Mouse (Mus musculus) urinary bladder, postnatal 4 days (tissue): Measurements from ENCODE around the gene Znrf3.

Experiments
- DNase-seq, 2 experiments: peaks; one replicate each; pipeline ENCODE4 v3.0.0; 2021 to 2022; ENCODE audit warnings: low spot score in 2 of 2

Gene Znrf3

GRCm38 (mm10) chr11:5271274-5272065 is 173.2 kb downstream of the Znrf3 start:
- DNase-seq, result no peak

- no peak for DNase-seq
These were observed 174.7 kb downstream of the Znrf3 start for GRCm38 (mm10) chr11:5269846-5270461.

- DNase-seq, result no peak
These were observed 178.9 kb downstream of the Znrf3 start for GRCm38 (mm10) chr11:5265764-5266163.

GRCm38 (mm10) chr11:5263078-5263730 is 181.4 kb downstream of the Znrf3 start:
- peak in 1 of 2 experiments; percentile 44 for DNase-seq

GRCm38 (mm10) chr11:5261508-5262392 is 182.9 kb downstream of the Znrf3 start, which contains the start of gene Kremen1:
Gene Kremen1 (minus strand): TSS chr11:5261558.
- DNase-seq, result peak; percentile 91 to 94

- DNase-seq, result peak in 1 of 2 experiments; percentile 37
These were observed 183.6 kb downstream of the Znrf3 start for GRCm38 (mm10) chr11:5260942-5261459.

GRCm38 (mm10) chr11:5259944-5260598 is 184.6 kb downstream of the Znrf3 start:
- DNase-seq, result no peak

- DNase-seq, result no peak
These were observed 186.6 kb downstream of the Znrf3 start for GRCm38 (mm10) chr11:5258036-5258435.

GRCm38 (mm10) chr11:5257151-5257862 is 187.3 kb downstream of the Znrf3 start:
- DNase-seq, result no peak

- no peak for DNase-seq
These were observed 189.1 kb downstream of the Znrf3 start for GRCm38 (mm10) chr11:5255509-5256014.

GRCm38 (mm10) chr11:5254016-5254415 is 190.6 kb downstream of the Znrf3 start:
- DNase-seq, result no peak

- no peak for DNase-seq
These were observed 191.1 kb downstream of the Znrf3 start for GRCm38 (mm10) chr11:5253528-5253927.

- no peak for DNase-seq
These were observed 191.9 kb downstream of the Znrf3 start for GRCm38 (mm10) chr11:5252727-5253126.

GRCm38 (mm10) chr11:5251112-5251511 is 193.5 kb downstream of the Znrf3 start:
- DNase-seq, result no peak

- DNase-seq, result no peak
These were observed 196.4 kb downstream of the Znrf3 start for GRCm38 (mm10) chr11:5248200-5248599.

GRCm38 (mm10) chr11:5245431-5245830 is 199.2 kb downstream of the Znrf3 start:
- DNase-seq, result no peak

- no peak for DNase-seq
These were observed 199.9 kb downstream of the Znrf3 start for GRCm38 (mm10) chr11:5244749-5245130.

- DNase-seq, result peak; percentile 63
These were observed 200.6 kb downstream of the Znrf3 start for GRCm38 (mm10) chr11:5243812-5244748.

GRCm38 (mm10) chr11:5243208-5243607 is 201.4 kb downstream of the Znrf3 start:
- DNase-seq, result no peak
